Mouse (Mus musculus): ENCODE results near the gene Vars. TPM values are rescaled to one million over a fixed set of nuclear protein-coding genes. Genes with fewer than 3 reads are reported as not detected.
"Not testable (repeated sequence)": the region's sequence is repeated elsewhere in the genome, so short reads cannot be mapped to it uniquely, and the experiment has no call there.

Gene Vars
- polyA plus RNA-seq, 1 experiment from 2014 or later: 69.1 TPM

GRCm38 (mm10) chr17:34959130-34959778 is 41.5 kb upstream of the Vars start, which contains the start of gene Hspa1b:
TSS of gene Hspa1b (minus strand) at chr17:34959238.
- Histone ChIP-seq H3K4me3 (replicated peaks) (peak within 1 kb of the TSS; percentile 40), H3K27me3 (peaks cover 55% of the 10 kb centered on the region), H3K4me1 (replicated peaks) (peaks cover 12% of the 10 kb centered on the region; the same call in 1 of the 2 replicates), H3K4me2 (replicated peaks) (peak within 1 kb of the TSS; percentile 64), H3K9ac (replicated peaks) (peak within 1 kb of the TSS; percentile 40)
- ATAC-seq: peak; percentile 95
- H3K27ac ChIP-seq, H3K9me3 ChIP-seq, H3K36me3 ChIP-seq: not testable (repeated sequence)
- WGBS: 0% methylated on average over 27 of the region's 32 CpGs

GRCm38 (mm10) chr17:34959881-34960515 is 40.8 kb upstream of the Vars start:
- no peaks in the 10 kb centered on the region for H3K36me3 ChIP-seq
- ATAC-seq: no peak
- peak overlapping the region; percentile 64 for H3K4me2 ChIP-seq (replicated peaks)
- H3K27me3 ChIP-seq: peaks cover 54% of the 10 kb centered on the region
- H3K9me3 ChIP-seq: no peaks in the 10 kb centered on the region
- H3K27ac ChIP-seq: no peak overlapping the region
- H3K4me3 ChIP-seq (replicated peaks): peak overlapping the region; percentile 40
- WGBS: 15% methylated on average over 12 of the region's 12 CpGs
- H3K9ac ChIP-seq (replicated peaks): no peak overlapping the region; the same call in 1 of the 2 replicates
- peaks cover 12% of the 10 kb centered on the region; the same call in 1 of the 2 replicates for H3K4me1 ChIP-seq (replicated peaks)

- H3K27me3 ChIP-seq: peaks cover 45% of the 10 kb centered on the region
- ATAC-seq: no peak
Measured at GRCm38 (mm10) chr17:34960702-34961493, 39.9 kb upstream of the Vars start.

GRCm38 (mm10) chr17:34962125-34962524 is 38.7 kb upstream of the Vars start:
- H3K4me1 ChIP-seq (replicated peaks): peaks cover 12% of the 10 kb centered on the region; the same call in 1 of the 2 replicates
- H3K9ac ChIP-seq (replicated peaks): 0 out of 2 replicates have a peak overlapping the region, but pooled peaks have one; percentile 14
- 35% methylated on average over 3 of the region's 3 CpGs for WGBS
- no peak overlapping the region for H3K4me3 ChIP-seq (replicated peaks)
- no peak overlapping the region for H3K27ac ChIP-seq
- no peak overlapping the region for H3K4me2 ChIP-seq (replicated peaks)
- no peaks in the 10 kb centered on the region for H3K36me3 ChIP-seq
- ATAC-seq: no peak
- peaks cover 36% of the 10 kb centered on the region for H3K27me3 ChIP-seq
- H3K9me3 ChIP-seq: no peaks in the 10 kb centered on the region

More at GRCm38 (mm10) chr17:34960702-34961493, 39.9 kb upstream of the Vars start:
- no peaks in the 10 kb centered on the region for H3K36me3 ChIP-seq
- no peak overlapping the region for H3K4me2 ChIP-seq (replicated peaks)
- no peak overlapping the region for H3K27ac ChIP-seq
- H3K9ac ChIP-seq (replicated peaks): no peak overlapping the region
- no peaks in the 10 kb centered on the region for H3K9me3 ChIP-seq
- H3K4me3 ChIP-seq (replicated peaks): no peak overlapping the region
- peaks cover 12% of the 10 kb centered on the region; the same call in 1 of the 2 replicates for H3K4me1 ChIP-seq (replicated peaks)

GRCm38 (mm10) chr17:34962841-34963240 is 37.9 kb upstream of the Vars start:
- Histone ChIP-seq H3K4me1 (replicated peaks) (peaks cover 12% of the 10 kb centered on the region; the same call in 1 of the 2 replicates), H3K36me3 (no peaks in the 10 kb centered on the region), H3K9me3 (no peaks in the 10 kb centered on the region), H3K9ac (replicated peaks) (no peak overlapping the region), H3K4me3 (replicated peaks) (no peak overlapping the region), H3K4me2 (replicated peaks) (no peak overlapping the region), H3K27ac (no peak overlapping the region), H3K27me3 (peaks cover 43% of the 10 kb centered on the region)
- ATAC-seq: no peak
- 52% methylated on average over 1 of the region's 1 CpGs for WGBS

- no peak overlapping the region for H3K4me2 ChIP-seq (replicated peaks)
- H3K36me3 ChIP-seq: no peaks in the 10 kb centered on the region
- H3K27me3 ChIP-seq: peaks cover 60% of the 10 kb centered on the region
- 3% methylated on average over 1 of the region's 1 CpGs for WGBS
- peaks cover 7% of the 10 kb centered on the region; the same call in 1 of the 2 replicates for H3K4me1 ChIP-seq (replicated peaks)
- H3K27ac ChIP-seq: no peak overlapping the region; the same call in 1 of the 2 replicates
- 0 out of 2 replicates have a peak overlapping the region, but pooled peaks have one; percentile 14 for H3K9ac ChIP-seq (replicated peaks)
- H3K9me3 ChIP-seq: no peaks in the 10 kb centered on the region
- no peak overlapping the region for H3K4me3 ChIP-seq (replicated peaks)
- no peak for ATAC-seq
Measured at GRCm38 (mm10) chr17:34964640-34965049, 36.1 kb upstream of the Vars start.

GRCm38 (mm10) chr17:34965627-34966026 is 35.2 kb upstream of the Vars start:
- no peaks in the 10 kb centered on the region for H3K9me3 ChIP-seq
- no peaks in the 10 kb centered on the region for H3K36me3 ChIP-seq
- no peak for ATAC-seq
- no peak overlapping the region for H3K9ac ChIP-seq (replicated peaks)
- no peak overlapping the region for H3K4me2 ChIP-seq (replicated peaks)
- 81% methylated on average over 5 of the region's 5 CpGs for WGBS
- no peaks in the 10 kb centered on the region for H3K4me1 ChIP-seq (replicated peaks)
- H3K4me3 ChIP-seq (replicated peaks): no peak overlapping the region
- peaks cover 56% of the 10 kb centered on the region for H3K27me3 ChIP-seq
- H3K27ac ChIP-seq: no peak overlapping the region

GRCm38 (mm10) chr17:34969822-34970221 is 31.0 kb upstream of the Vars start, which contains the start of gene Gm20481:
TSS of gene Gm20481 (plus strand) at chr17:34969912.
- not testable (repeated sequence) for H3K4me1 ChIP-seq (replicated peaks); H3K27ac ChIP-seq; H3K4me3 ChIP-seq (replicated peaks); H3K9me3 ChIP-seq; ATAC-seq; H3K9ac ChIP-seq (replicated peaks); H3K4me2 ChIP-seq (replicated peaks); H3K36me3 ChIP-seq
- peaks cover 43% of the 10 kb centered on the region for H3K27me3 ChIP-seq
- 80% methylated on average over 6 of the region's 11 CpGs for WGBS

- H3K36me3 ChIP-seq; H3K4me3 ChIP-seq (replicated peaks); H3K9me3 ChIP-seq; H3K27ac ChIP-seq; ATAC-seq; H3K4me1 ChIP-seq (replicated peaks); H3K4me2 ChIP-seq (replicated peaks); H3K9ac ChIP-seq (replicated peaks): not testable (repeated sequence)
- 44% methylated on average over 22 of the region's 37 CpGs for WGBS
- H3K27me3 ChIP-seq: peaks cover 43% of the 10 kb centered on the region
Measured at GRCm38 (mm10) chr17:34970850-34971249, 29.9 kb upstream of the Vars start.

GRCm38 (mm10) chr17:34971694-34972068 is 29.1 kb upstream of the Vars start:
- WGBS: 6% methylated on average over 24 of the region's 43 CpGs
- Histone ChIP-seq H3K27me3 (peaks cover 43% of the 10 kb centered on the region), H3K4me3 (replicated peaks) (peak overlapping the region; percentile 41), H3K4me2 (replicated peaks) (peak overlapping the region; percentile 72)
- H3K27ac ChIP-seq; H3K9me3 ChIP-seq; H3K4me1 ChIP-seq (replicated peaks); H3K36me3 ChIP-seq; H3K9ac ChIP-seq (replicated peaks): not testable (repeated sequence)
- ATAC-seq: peak; percentile 62; the same call in 1 of the 2 replicates

GRCm38 (mm10) chr17:34972069-34972749 is 28.6 kb upstream of the Vars start, which contains the start of the genes Hspa1a and Hspa1l:
TSS of gene Hspa1a (minus strand) at chr17:34972156.
TSS of gene Hspa1l (plus strand) at chr17:34972703.
- H3K27ac ChIP-seq; H3K36me3 ChIP-seq; H3K4me1 ChIP-seq (replicated peaks); H3K9me3 ChIP-seq: not testable (repeated sequence)
- Histone ChIP-seq H3K4me3 (replicated peaks) (peak within 1 kb of the TSS; percentile 41), H3K4me2 (replicated peaks) (peak within 1 kb of the TSS; percentile 72), H3K9ac (replicated peaks) (peak within 1 kb of the TSS; percentile 44), H3K27me3 (peaks cover 42% of the 10 kb centered on the region)
- peak; percentile 95 for ATAC-seq
- under 1% methylated on average over 33 of the region's 33 CpGs for WGBS
